Mouse (Mus musculus) hindbrain, postnatal 0 days (tissue): Measurements from ENCODE around the gene Epb41l2. TPM values are rescaled to one million over a fixed set of nuclear protein-coding genes. Genes with fewer than 3 reads are reported as not detected.

ENCODE experiments used
- ATAC-seq: fragments of 200-750 bp; cut with Nextera tagmentation; 2 replicates; pipeline ENCODE4 v1.8.0; 2017; ENCODE audit warnings: mild to moderate bottlenecking, moderate TSS enrichment, moderate library complexity
- DNase-seq: peaks from one replicate; pipeline ENCODE4 v3.0.0-alpha.2; 2015; ENCODE audit warnings: low spot score
- H3K27ac ChIP-seq: fragments of 300-500 bp; sonication (generic); 2 replicates; pipeline ENCODE4 v1.5.1; 2014; ENCODE audit warnings: mild to moderate bottlenecking
- H3K27me3 ChIP-seq: fragments of 300-500 bp; sonication (generic); 2 replicates; pipeline ENCODE4 v1.6.1; 2014; ENCODE audit warnings: low read length, mixed read lengths; ENCODE audit not compliant: insufficient read depth
- H3K36me3 ChIP-seq: fragments of 300-500 bp; sonication (generic); 2 replicates; pipeline ENCODE4 v1.6.1; 2014; ENCODE audit warnings: low read length, mixed read lengths; ENCODE audit not compliant: insufficient read depth
- H3K4me1 ChIP-seq: fragments of 300-500 bp; sonication (generic); 2 replicates; pipeline ENCODE4 v1.6.1; 2014; ENCODE audit warnings: antibody characterized with exemption, low read length, mixed read lengths; ENCODE audit not compliant: insufficient read depth
- H3K4me2 ChIP-seq: fragments of 300-500 bp; sonication (generic); 2 replicates; pipeline ENCODE4 v1.6.1; 2014; ENCODE audit warnings: low read depth, mild to moderate bottlenecking, low read length, moderate library complexity, mixed read lengths
- H3K4me3 ChIP-seq: fragments of 300-500 bp; sonication (generic); 2 replicates; pipeline ENCODE4 v1.5.1; 2014; ENCODE audit warnings: low read length
- H3K9ac ChIP-seq: fragments of 300-500 bp; sonication (generic); replicated peaks from 2 replicates; pipeline ENCODE4 v1.6.1; 2014; ENCODE audit warnings: mild to moderate bottlenecking, low read length, moderate library complexity, mixed read lengths
- H3K9me3 ChIP-seq: fragments of 300-500 bp; sonication (generic); 2 replicates; pipeline ENCODE4 v1.6.1; 2016; ENCODE audit warnings: low read length, mixed read lengths
- CTCF ChIP-seq: IDR thresholded peaks from 2 replicates; pipeline ENCODE4 v1.5.1; 2016; ENCODE audit warnings: antibody characterized with exemption, control low read depth, low read depth
- WGBS: fragments of 180-500 bp; shearing (Covaris S2); extraction: QIAGEN DNeasy Blood & Tissue Kit; methylation state at CpG from one replicate; pipeline ENCODE4 v1.1.7; 2014; 5-methylcytosine and 5-hydroxymethylcytosine counted together
- polyA plus RNA-seq: library from polyadenylated mRNA; unstranded; fragments of >200 nt; fragmentation: Nextera tagmentation; extraction: Ambion mirVana; gene quantifications from 2 replicates; pipeline ENCODE4 v1.2.1, GENCODE M21; 2015
- total RNA-seq: library from RNA; depleted of rRNA; stranded (reverse); fragments of >200 nt; gene quantifications from 2 replicates; pipeline ENCODE4 v1.2.3, GENCODE M21; 2014

The Epb41l2 gene
- total and polyA plus RNA-seq, 2 experiments from 2014 or later = 26.0 to 49.6 TPM

DNA sequence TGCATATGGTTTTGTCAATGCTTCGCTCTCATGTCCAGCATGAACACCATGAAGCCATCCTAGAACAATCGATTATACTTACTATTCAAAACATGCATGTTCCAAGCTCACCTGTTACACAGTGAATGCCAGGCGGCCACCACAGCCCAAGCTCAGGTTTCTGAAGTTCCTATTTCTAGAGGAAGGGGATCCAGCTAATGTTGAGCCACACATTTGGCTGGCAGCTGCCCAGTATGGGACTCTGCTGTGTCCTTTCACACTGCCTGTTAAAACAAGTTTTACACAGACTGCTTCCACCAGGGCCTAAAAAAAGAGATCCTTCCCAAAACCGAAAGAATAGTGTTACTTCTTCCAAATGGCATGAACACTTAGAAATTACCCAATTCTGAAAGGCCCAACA lies 167.0 kb downstream of the Epb41l2 start:
- Histone ChIP-seq H3K36me3 (no peaks in the 10 kb centered on the region), H3K27ac (no peak overlapping the region), H3K9ac (no peak overlapping the region), H3K4me2 (no peak overlapping the region), H3K4me3 (no peak overlapping the region), H3K9me3 (no peaks in the 10 kb centered on the region), H3K27me3 (no peaks in the 10 kb centered on the region), H3K4me1 (no peaks in the 10 kb centered on the region)
- 93% methylated on average over 4 of the region's 4 CpGs for WGBS
- DNase-seq (no peak), ATAC-seq (no peak)
- TF ChIP-seq CTCF = no peak

DNA sequence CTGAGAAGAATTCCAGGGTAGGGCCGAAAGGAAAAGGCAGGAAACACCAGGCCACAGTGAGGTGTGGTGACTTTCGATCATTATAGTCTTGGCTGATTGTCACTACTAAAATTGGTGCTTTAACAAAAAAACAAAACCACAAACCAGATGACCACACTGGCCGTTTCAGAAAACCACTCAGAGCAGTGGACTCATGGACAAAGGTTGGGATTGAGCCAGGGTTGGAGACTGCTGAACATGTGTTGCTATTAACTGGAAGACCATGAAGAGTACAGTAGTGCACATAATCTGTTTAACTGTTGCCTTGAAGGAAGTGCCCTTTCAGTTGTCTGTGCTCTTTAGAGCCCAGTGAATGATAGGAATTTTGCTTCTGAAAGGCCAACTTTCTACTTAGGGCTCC lies 167.5 kb downstream of the Epb41l2 start:
- H3K27ac ChIP-seq = no peak overlapping the region
- H3K4me1 ChIP-seq = no peaks in the 10 kb centered on the region
- no peaks in the 10 kb centered on the region for H3K9me3 ChIP-seq
- ATAC-seq = no peak
- TF ChIP-seq CTCF = no peak
- WGBS = 73% methylated on average over 3 of the region's 3 CpGs
- H3K36me3 ChIP-seq = no peaks in the 10 kb centered on the region
- no peak overlapping the region for H3K4me3 ChIP-seq
- H3K4me2 ChIP-seq = no peak overlapping the region
- DNase-seq = no peak
- no peaks in the 10 kb centered on the region for H3K27me3 ChIP-seq
- no peak overlapping the region for H3K9ac ChIP-seq

- Histone ChIP-seq H3K4me2 (no peak overlapping the region), H3K9ac (no peak overlapping the region), H3K9me3 (no peaks in the 10 kb centered on the region), H3K4me3 (no peak overlapping the region), H3K27ac (no peak overlapping the region), H3K27me3 (no peaks in the 10 kb centered on the region), H3K4me1 (no peaks in the 10 kb centered on the region), H3K36me3 (no peaks in the 10 kb centered on the region)
- WGBS = 50% methylated on average over 13 of the region's 13 CpGs
- TF ChIP-seq CTCF = no peak
- DNase-seq (no peak), ATAC-seq (no peak)
These were observed 171.7 kb downstream of the Epb41l2 start for GRCm38 (mm10) chr10:25531335-25531734.

- Histone ChIP-seq H3K27ac (no peak overlapping the region), H3K36me3 (no peaks in the 10 kb centered on the region), H3K27me3 (no peaks in the 10 kb centered on the region), H3K9ac (no peak overlapping the region), H3K4me3 (no peak overlapping the region), H3K4me1 (no peaks in the 10 kb centered on the region), H3K9me3 (no peaks in the 10 kb centered on the region), H3K4me2 (no peak overlapping the region)
- WGBS = 64% methylated on average over 2 of the region's 2 CpGs
- TF ChIP-seq CTCF = no peak
- ATAC-seq (no peak), DNase-seq (no peak)
These were observed 173.5 kb downstream of the Epb41l2 start for GRCm38 (mm10) chr10:25533105-25533504.

DNA sequence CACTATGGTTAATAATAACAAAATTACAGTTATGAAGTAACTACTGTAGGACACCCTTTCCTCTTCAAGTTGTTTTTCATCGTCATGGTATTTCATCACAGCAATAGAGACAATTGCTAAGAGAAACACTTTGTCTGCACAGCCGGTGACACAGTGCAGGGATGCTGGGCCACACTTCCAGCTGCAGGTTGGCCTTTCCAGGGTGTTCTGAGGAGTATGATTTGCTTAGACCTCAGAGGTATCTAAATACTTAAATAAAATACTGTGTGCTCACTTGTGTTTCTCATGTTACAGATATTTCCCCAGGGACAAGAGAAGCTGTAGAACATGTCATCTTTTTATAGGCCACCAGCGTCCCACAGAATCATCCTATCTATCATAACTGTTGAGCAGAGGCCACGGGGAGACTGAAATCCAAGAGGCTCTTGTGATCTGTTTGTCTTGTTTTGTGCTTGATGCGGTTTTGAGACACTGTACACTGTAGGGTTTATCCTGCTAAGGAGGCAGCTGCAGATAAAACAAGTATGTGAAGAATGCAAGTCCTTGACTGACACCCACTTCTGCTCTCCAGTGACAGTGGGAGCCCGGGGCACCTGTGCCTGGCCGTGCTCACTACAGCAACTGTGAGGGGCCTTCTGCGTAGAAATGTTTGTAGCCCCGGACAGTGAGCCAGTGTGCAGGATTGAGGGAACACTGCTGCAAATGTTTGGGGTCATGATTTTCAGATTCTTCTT lies 174.1 kb downstream of the Epb41l2 start:
- Histone ChIP-seq H3K36me3 (no peaks in the 10 kb centered on the region), H3K4me2 (no peak overlapping the region), H3K27me3 (no peaks in the 10 kb centered on the region), H3K4me3 (no peak overlapping the region), H3K27ac (no peak overlapping the region), H3K4me1 (no peaks in the 10 kb centered on the region), H3K9me3 (no peaks in the 10 kb centered on the region), H3K9ac (no peak overlapping the region)
- ATAC-seq = no peak
- no peak for TF ChIP-seq CTCF
- DNase-seq = no peak
- 84% methylated on average over 9 of the region's 9 CpGs for WGBS

GRCm38 (mm10) chr10:25534467-25534866 lies 174.9 kb downstream of the Epb41l2 start:
- Histone ChIP-seq H3K9me3 (no peaks in the 10 kb centered on the region), H3K9ac (no peak overlapping the region), H3K27ac (no peak overlapping the region), H3K27me3 (no peaks in the 10 kb centered on the region), H3K4me1 (no peaks in the 10 kb centered on the region), H3K36me3 (no peaks in the 10 kb centered on the region), H3K4me2 (no peak overlapping the region), H3K4me3 (no peak overlapping the region)
- 88% methylated on average over 5 of the region's 5 CpGs for WGBS
- TF ChIP-seq CTCF = no peak
- ATAC-seq (no peak), DNase-seq (no peak)

GRCm38 (mm10) chr10:25535891-25536331 lies 176.3 kb downstream of the Epb41l2 start, which contains the start of gene Smlr1:
Smlr1 (minus strand) TSS chr10:25536267.
- no peak within 1 kb of the TSS for H3K4me2 ChIP-seq
- no peaks in the 10 kb centered on the region for H3K4me1 ChIP-seq
- no peaks in the 10 kb centered on the region for H3K36me3 ChIP-seq
- ATAC-seq (no peak), DNase-seq (no peak)
- H3K4me3 ChIP-seq = no peak within 1 kb of the TSS
- H3K9me3 ChIP-seq = no peaks in the 10 kb centered on the region
- H3K9ac ChIP-seq = no peak within 1 kb of the TSS
- H3K27ac ChIP-seq = no peak within 1 kb of the TSS
- 94% methylated on average over 10 of the region's 10 CpGs for WGBS
- TF ChIP-seq CTCF = no peak
- no peaks in the 10 kb centered on the region for H3K27me3 ChIP-seq
